Mouse (Mus musculus) olfactory bulb, adult 2 months (tissue): Measurements from ENCODE around the gene Gm21970. TPM values are rescaled to one million over a fixed set of nuclear protein-coding genes. Genes with fewer than 3 reads are reported as not detected.
A peak's percentile ranks its signal among the peaks of the same experiment; 100 is the strongest.

ENCODE experiments used
- H3K27ac ChIP-seq: fragments of 200-500 bp; 2 replicates; pipeline ENCODE4 v1.5.1; 2012; ENCODE audit warnings: low read depth, low read length; ENCODE audit not compliant: insufficient read depth
- H3K4me1 ChIP-seq: fragments of 200-500 bp; 2 replicates; pipeline ENCODE4 v1.6.1; 2012; ENCODE audit warnings: low read length; ENCODE audit not compliant: control insufficient read depth, insufficient read depth
- H3K4me3 ChIP-seq: fragments of 200-500 bp; 2 replicates; pipeline ENCODE4 v1.5.1; 2012; ENCODE audit warnings: mild to moderate bottlenecking, low read depth, low read length, moderate library complexity; ENCODE audit not compliant: insufficient read depth
- CTCF ChIP-seq: fragments of 200-500 bp; IDR thresholded peaks from 2 replicates; pipeline ENCODE4 v1.5.1; 2012; ENCODE audit warnings: low read depth, mild to moderate bottlenecking, low read length, moderate library complexity; ENCODE audit not compliant: insufficient read depth
- POLR2A ChIP-seq: fragments of 200-500 bp; IDR thresholded peaks from 2 replicates; pipeline ENCODE4 v1.6.1; 2012; ENCODE audit warnings: mild to moderate bottlenecking, low read depth, low read length, moderate library complexity; ENCODE audit not compliant: insufficient read depth
- WGBS: fragments of 180-500 bp; shearing (Covaris S2); methylation state at CpG from one replicate; pipeline ENCODE4 v1.1.7; 2018; 5-methylcytosine and 5-hydroxymethylcytosine counted together
- polyA plus RNA-seq: library from polyadenylated mRNA; stranded (reverse); fragments of >200 nt; gene quantifications from 2 replicates; pipeline ENCODE4 v1.2.4, GENCODE M21; 2012; ENCODE audit warnings: low replicate concordance; ENCODE audit not compliant: missing spikeins, insufficient read depth, insufficient read length

Gm21970 gene
- polyA plus RNA-seq, 1 experiment = not detected

DNA sequence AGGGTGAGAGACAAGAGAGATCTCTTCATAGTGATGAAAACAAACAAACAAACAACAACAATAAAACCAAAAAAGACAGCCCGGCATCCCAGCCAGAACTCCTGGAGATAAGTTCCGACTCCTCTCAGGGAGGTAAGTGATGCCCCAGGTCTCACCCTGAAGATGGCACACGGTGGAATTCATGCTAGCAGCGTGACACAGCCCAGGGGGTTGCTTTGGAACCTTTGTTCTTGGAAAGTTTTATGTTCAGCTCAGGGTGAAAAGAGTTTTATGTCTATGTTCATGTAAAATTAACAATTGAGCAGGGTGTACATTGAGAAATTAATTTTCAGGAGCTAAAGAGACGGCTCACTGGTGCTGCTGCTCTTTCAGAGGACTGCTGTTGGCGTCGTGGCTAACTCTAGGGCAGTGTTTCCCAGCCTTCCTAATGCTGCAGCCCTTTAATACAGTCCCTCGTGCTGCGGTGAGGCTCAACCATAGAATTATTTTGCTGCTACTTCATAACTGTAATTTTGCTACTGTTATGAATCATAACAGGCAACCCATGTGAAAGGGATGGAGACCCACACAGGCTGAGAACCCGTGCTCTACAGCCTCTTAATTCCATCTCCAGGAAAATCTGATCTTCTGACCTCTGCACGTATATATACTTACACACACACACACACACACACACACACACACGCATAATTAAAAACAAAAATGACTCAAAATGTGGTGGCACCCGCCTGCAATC lies 74.2 kb downstream of the Gm21970 start:
- TF ChIP-seq POLR2A (no peak), CTCF (no peak)
- H3K27ac ChIP-seq = no peak overlapping the region
- H3K4me3 ChIP-seq = peak overlapping the region; percentile 63; the same call in 1 of the 2 replicates
- H3K4me1 ChIP-seq = peaks cover 10% of the 10 kb centered on the region; the same call in 1 of the 2 replicates
- WGBS = 40% methylated on average over 13 of the region's 13 CpGs

DNA sequence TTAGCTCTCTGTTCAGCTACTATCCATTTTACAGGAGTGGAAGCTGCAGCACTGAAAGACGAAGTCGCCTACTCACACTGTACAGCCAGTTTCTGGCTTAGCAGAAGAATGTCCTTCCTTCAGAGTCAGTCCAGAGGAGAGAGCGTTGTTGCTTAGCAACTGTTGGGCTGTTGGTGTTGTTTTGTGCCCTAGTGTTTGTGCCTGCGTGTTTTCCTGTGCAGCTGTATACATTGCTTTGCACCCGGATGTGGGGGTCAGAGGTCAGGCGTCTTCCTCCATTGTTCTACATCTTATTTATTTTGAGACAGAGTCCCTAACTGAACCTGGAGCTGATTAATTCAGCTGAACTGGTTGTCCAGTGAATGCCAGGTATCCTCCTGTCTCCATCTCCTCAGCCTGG lies 75.0 kb downstream of the Gm21970 start:
- H3K27ac ChIP-seq = no peak overlapping the region
- H3K4me3 ChIP-seq = no peak overlapping the region
- WGBS = 47% methylated on average over 6 of the region's 6 CpGs
- TF ChIP-seq CTCF (no peak), POLR2A (no peak)
- H3K4me1 ChIP-seq = peaks cover 10% of the 10 kb centered on the region; the same call in 1 of the 2 replicates

Other genes with a start within 250 kb of the Gm21970 start
- gene Olig2, start 166.3 kb upstream of the Gm21970 start, polyA plus RNA-seq = not detected in 2 replicates
- not detected in 2 replicates for gene Olig1, start 121.9 kb upstream of the Gm21970 start, polyA plus RNA-seq
- not detected in 2 replicates for gene Ifnar2, start 18.9 kb upstream of the Gm21970 start, polyA plus RNA-seq
- gene Il10rb, start 14.4 kb downstream of the Gm21970 start, polyA plus RNA-seq = not detected in 2 replicates
- not detected in 2 replicates for gene Ifnar1, start 93.5 kb downstream of the Gm21970 start, polyA plus RNA-seq
- gene Ifngr2, start 155.4 kb downstream of the Gm21970 start, polyA plus RNA-seq = not detected in 2 replicates
- gene Tmem50b, start 206.1 kb downstream of the Gm21970 start, polyA plus RNA-seq = not detected in 2 replicates
- not detected in 2 replicates for gene Dnajc28, start 227.3 kb downstream of the Gm21970 start, polyA plus RNA-seq